Mouse (Mus musculus): ENCODE data around the gene Mmp23. TPM values are rescaled to one million over a fixed set of nuclear protein-coding genes. Genes with fewer than 3 reads are reported as not detected.

Gene Mmp23
- polyA plus RNA-seq (2012; rRNA removed) (34.7 and 42.7 TPM in 2 replicates), polyA plus RNA-seq (2014; fragmentation: Nextera tagmentation; extraction: Ambion mirVana) (17.3 and 19.8 TPM in 2 replicates)

DNA sequence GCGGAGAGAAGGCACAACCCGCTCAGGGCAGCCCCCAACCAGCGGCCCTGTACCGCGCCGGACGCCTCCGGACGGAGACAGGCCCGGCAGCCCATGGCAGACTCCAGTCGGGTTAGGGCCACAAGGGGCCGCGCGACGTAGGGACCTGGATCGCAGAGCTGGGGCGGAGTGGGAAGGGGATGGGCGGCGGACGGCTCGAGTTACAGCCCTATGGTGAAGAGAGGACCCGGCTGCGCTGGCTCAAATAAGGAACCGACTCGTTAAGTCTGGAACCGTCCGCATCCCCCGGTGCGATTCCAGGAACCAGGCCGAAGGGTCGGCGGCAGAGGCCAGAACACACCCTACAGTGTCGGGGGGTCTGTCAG lies at the start of gene Mmp23:
Mmp23 (minus strand) TSS at position 299 of the 365 bp plus-strand sequence.
- ATAC-seq (ENCODE audit: low FRiP score, low read depth) (peak; percentile 62), DNase-seq (ENCODE audit: low spot score) (peak; percentile 46)
- Histone ChIP-seq H3K9me3 (ENCODE audit: control insufficient read depth, low read length) (no peaks in the 10 kb centered on the region), H3K4me3 (replicated peaks; ENCODE audit: low read length) (peak within 1 kb of the TSS; percentile 44), H3K4me2 (replicated peaks; ENCODE audit: low read depth, low read length, severe bottlenecking) (peak within 1 kb of the TSS; percentile 94), H3K4me1 (ENCODE audit: control insufficient read depth, insufficient read depth, low read length) (peaks cover 28% of the 10 kb centered on the region), H3K27me3 (ENCODE audit: control insufficient read depth, insufficient read depth, low read length) (peaks cover 53% of the 10 kb centered on the region), H3K9ac (ENCODE audit: low read depth, low read length, severe bottlenecking) (peak within 1 kb of the TSS; percentile 66), H3K27ac (replicated peaks; ENCODE audit: low read depth, low read length) (no peak within 1 kb of the TSS), H3K36me3 (ENCODE audit: control insufficient read depth, insufficient read depth, low read length) (peaks cover 54% of the 10 kb centered on the region)
- no peak for TF ChIP-seq POLR2A (IDR thresholded peaks at IDR 0.05; ENCODE audit: borderline replicate concordance, extremely low read depth, insufficient read depth, insufficient read length)
- WGBS: under 1% methylated on average over 33 of the region's 33 CpGs

DNA sequence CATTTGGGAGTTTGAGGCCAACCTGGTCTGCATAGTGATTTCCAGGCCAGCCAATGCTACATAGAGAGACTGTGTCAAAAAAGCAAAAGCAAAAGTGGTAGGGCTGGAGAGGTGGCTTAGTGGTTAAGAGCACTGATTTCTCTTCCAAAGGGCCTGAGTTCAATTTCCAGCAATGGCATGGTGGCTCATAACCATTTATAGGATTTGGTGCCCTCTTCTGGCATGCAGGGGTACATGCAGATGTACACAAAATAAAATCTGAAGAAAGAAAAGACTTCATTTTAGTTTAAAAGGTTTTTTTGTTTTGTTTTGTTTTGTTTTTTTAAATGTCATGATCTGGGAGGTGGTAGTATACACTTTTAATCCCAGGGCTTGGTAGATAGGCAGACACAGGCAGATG lies 47.2 kb upstream of the Mmp23 start:
- no peak for DNase-seq (ENCODE audit: low spot score)
- no peak for ATAC-seq (ENCODE audit: low FRiP score, low read depth)
- no peak overlapping the region for H3K4me2 ChIP-seq (replicated peaks; ENCODE audit: low read depth, low read length, severe bottlenecking)
- H3K4me1 ChIP-seq (ENCODE audit: control insufficient read depth, insufficient read depth, low read length): peaks cover 8% of the 10 kb centered on the region
- no peak overlapping the region for H3K9ac ChIP-seq (ENCODE audit: low read depth, low read length, severe bottlenecking)
- no peaks in the 10 kb centered on the region for H3K9me3 ChIP-seq (ENCODE audit: control insufficient read depth, low read length)
- no peak for TF ChIP-seq POLR2A (IDR thresholded peaks at IDR 0.05; ENCODE audit: borderline replicate concordance, extremely low read depth, insufficient read depth, insufficient read length)
- no peaks in the 10 kb centered on the region; the same call in 1 of the 2 replicates for H3K36me3 ChIP-seq (ENCODE audit: control insufficient read depth, insufficient read depth, low read length)
- no peak overlapping the region for H3K4me3 ChIP-seq (replicated peaks; ENCODE audit: low read length)
- no peak overlapping the region for H3K27ac ChIP-seq (replicated peaks; ENCODE audit: low read depth, low read length)
- H3K27me3 ChIP-seq (ENCODE audit: control insufficient read depth, insufficient read depth, low read length): peaks cover under 1% of the 10 kb centered on the region; the same call in 1 of the 2 replicates

DNA sequence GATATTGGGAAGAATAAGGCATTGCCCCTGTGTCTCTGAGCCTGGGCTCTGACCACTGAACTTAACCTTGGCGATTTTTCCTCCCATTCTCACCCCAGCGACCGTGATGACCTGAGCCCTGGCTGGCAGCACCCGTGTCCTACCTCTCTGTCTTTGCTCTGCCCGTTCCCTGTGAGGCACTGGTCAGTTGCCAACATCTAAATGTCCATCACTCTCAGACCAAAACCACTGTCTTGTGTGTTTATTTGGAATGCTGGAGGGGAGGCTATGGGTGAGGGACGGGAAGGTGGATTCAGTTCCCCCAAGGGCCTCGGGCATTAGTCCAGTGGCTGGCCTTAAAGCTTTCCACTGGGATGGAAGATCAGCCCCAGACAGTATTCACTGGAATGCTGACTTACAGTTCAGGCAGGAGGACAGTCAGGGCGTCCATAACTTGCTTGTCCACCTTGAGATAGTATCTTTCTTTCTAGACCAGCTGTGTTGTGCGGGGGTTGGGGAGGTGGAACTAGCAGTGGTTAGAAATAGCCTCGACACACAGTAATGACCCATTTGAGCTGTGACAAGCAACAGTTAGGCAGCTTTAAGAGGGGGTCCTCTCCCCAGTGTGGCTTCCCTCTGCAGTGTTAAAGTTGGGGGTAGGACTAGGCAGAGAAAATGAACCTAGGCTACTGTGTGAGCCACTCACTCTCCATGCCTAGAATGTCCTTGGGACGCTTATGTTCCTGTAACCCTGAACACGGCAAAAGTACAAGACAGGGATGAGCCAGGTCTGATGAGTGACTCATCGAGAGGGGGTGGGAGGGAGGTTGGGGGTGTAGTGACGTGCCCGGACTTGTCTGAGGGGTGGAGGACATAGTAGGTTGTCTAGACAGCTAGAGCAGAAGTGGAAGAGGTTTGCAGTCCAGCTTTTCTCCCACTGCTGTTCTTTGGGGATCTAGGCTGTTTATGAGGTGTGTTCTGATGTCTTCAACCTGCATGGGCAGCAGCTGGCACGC lies 43.4 kb upstream of the Mmp23 start:
- ATAC-seq (ENCODE audit: low FRiP score, low read depth) (no peak), DNase-seq (ENCODE audit: low spot score) (no peak)
- peak overlapping the region; percentile 10; the same call in 1 of the 2 replicates for H3K4me2 ChIP-seq (replicated peaks; ENCODE audit: low read depth, low read length, severe bottlenecking)
- peaks cover 4% of the 10 kb centered on the region; the same call in 1 of the 2 replicates for H3K27me3 ChIP-seq (ENCODE audit: control insufficient read depth, insufficient read depth, low read length)
- no peak overlapping the region for H3K9ac ChIP-seq (ENCODE audit: low read depth, low read length, severe bottlenecking)
- no peaks in the 10 kb centered on the region for H3K9me3 ChIP-seq (ENCODE audit: control insufficient read depth, low read length)
- H3K4me1 ChIP-seq (ENCODE audit: control insufficient read depth, insufficient read depth, low read length): peaks cover 13% of the 10 kb centered on the region
- no peak overlapping the region for H3K4me3 ChIP-seq (replicated peaks; ENCODE audit: low read length)
- no peak overlapping the region for H3K27ac ChIP-seq (replicated peaks; ENCODE audit: low read depth, low read length)
- no peaks in the 10 kb centered on the region; the same call in 1 of the 2 replicates for H3K36me3 ChIP-seq (ENCODE audit: control insufficient read depth, insufficient read depth, low read length)
- WGBS: 66% methylated on average over 16 of the region's 16 CpGs
- no peak for TF ChIP-seq POLR2A (IDR thresholded peaks at IDR 0.05; ENCODE audit: borderline replicate concordance, extremely low read depth, insufficient read depth, insufficient read length)

DNA sequence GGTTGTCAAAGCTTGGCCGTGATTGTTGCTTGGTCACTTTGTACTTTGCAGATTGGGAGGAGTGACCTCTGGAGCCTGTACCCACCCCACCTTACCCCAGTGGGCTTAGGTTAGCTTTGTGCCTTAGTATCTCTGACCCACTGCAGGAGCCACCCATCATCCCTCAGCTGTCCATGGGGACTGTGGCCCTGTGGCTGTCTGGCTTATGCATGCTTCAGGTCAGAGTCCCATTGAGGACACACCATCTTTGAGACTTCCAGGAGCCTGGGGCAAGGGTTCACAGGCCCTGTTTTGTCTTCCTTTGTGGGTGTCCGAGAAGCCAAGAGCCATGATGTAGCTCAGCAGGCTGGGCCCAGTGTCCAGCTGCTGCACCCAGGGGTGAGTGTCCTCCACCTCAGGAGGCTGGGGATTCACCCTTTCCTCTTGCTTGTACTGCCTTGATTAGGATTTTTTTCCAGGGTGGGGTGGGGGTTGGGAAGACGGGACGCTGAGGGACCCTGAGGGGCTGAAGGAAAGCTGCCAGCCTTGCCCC lies 42.4 kb upstream of the Mmp23 start:
- H3K9ac ChIP-seq (ENCODE audit: low read depth, low read length, severe bottlenecking): peak overlapping the region; percentile 81
- peak overlapping the region; percentile 69 for H3K4me3 ChIP-seq (replicated peaks; ENCODE audit: low read length)
- H3K36me3 ChIP-seq (ENCODE audit: control insufficient read depth, insufficient read depth, low read length): no peaks in the 10 kb centered on the region; the same call in 1 of the 2 replicates
- DNase-seq (ENCODE audit: low spot score): no peak
- no peak overlapping the region for H3K27ac ChIP-seq (replicated peaks; ENCODE audit: low read depth, low read length)
- no peaks in the 10 kb centered on the region for H3K9me3 ChIP-seq (ENCODE audit: control insufficient read depth, low read length)
- TF ChIP-seq POLR2A (IDR thresholded peaks at IDR 0.05; ENCODE audit: borderline replicate concordance, extremely low read depth, insufficient read depth, insufficient read length): no peak
- WGBS: 75% methylated on average over 4 of the region's 4 CpGs
- H3K4me1 ChIP-seq (ENCODE audit: control insufficient read depth, insufficient read depth, low read length): peaks cover 13% of the 10 kb centered on the region
- ATAC-seq (ENCODE audit: low FRiP score, low read depth): no peak
- H3K27me3 ChIP-seq (ENCODE audit: control insufficient read depth, insufficient read depth, low read length): peaks cover 4% of the 10 kb centered on the region; the same call in 1 of the 2 replicates
- H3K4me2 ChIP-seq (replicated peaks; ENCODE audit: low read depth, low read length, severe bottlenecking): peak overlapping the region; percentile 96
